Mouse (Mus musculus) adrenal gland, postnatal 10 days (tissue): ENCODE results near the gene Sp1. TPM values are rescaled to one million over a fixed set of nuclear protein-coding genes. Genes with fewer than 3 reads are reported as not detected.

ENCODE experiments used
- DNase-seq: peaks from one replicate; pipeline ENCODE4 v3.0.0; 2021; ENCODE audit warnings: mixed read lengths
- long read RNA-seq, 2 experiments: library from polyadenylated mRNA; stranded (forward); transcript quantifications; one replicate each; pipeline ENCODE4 v2.0.0; 2021
- total RNA-seq, 2 experiments: library from RNA; stranded (reverse); gene quantifications; 2 replicates each; pipeline ENCODE4 v1.2.3; 2021

The Sp1 gene
- total RNA-seq, result 10 to 100 TPM; 67.8 to 83.4 TPM
- long read RNA-seq, experiment 1, partial matches to known transcripts, result 7 of 14 reads
- long read RNA-seq, experiment 1, other reads (novel, unspliced or antisense), result 7 of 14 reads
- long read RNA-seq, experiment 2, full-length matches to known transcripts, result 2 of 7 reads
- long read RNA-seq, experiment 2, partial matches to known transcripts, result 1 of 7 reads
- long read RNA-seq, experiment 2, other reads (novel, unspliced or antisense), result 4 of 7 reads

- peak; percentile 98 for DNase-seq
Measured at GRCm38 (mm10) chr15:102405489-102406195, at the start of gene Sp1. Gene Sp1, plus strand, starts transcription at chr15:102406143.

DNA sequence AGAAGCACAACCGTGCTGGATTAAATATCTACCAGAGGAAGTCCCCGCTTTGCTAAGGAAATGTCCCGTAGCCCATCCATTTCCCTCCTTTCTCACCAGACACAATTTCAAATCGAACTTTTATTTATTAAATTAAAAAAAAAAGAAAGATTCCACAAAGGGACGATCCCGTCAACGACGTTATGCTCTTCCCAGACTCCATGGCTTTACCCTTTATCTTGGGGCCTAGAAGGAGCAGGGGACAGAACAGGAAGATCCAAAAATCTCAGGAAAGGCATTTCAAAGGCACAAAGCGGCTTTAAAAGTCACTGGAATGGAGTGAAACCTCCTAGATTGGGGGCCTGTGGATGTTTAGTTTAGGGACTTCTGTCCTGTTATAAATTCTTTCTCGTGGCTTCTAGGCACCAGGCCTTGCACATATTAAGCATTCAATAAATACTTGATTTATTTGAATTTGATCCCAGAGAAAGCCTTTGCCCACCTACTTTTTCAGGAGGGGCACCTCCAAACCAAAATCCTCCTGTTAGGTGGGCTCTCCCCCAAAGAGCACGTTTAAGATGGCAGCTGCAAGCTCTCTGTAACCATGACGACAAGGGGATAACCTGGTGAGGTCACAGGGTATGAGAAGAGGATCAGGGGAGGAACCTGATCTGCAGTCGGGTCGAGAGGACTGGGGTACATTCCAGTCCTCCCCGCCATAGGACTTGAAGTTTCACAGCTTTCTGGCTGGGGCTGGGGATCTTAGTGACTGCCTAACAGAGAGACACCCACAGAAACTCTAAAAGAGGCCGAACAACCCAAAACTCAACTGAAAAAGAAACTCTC, 49.2 kb upstream of the Sp1 start:
- DNase-seq, result no peak

DNA sequence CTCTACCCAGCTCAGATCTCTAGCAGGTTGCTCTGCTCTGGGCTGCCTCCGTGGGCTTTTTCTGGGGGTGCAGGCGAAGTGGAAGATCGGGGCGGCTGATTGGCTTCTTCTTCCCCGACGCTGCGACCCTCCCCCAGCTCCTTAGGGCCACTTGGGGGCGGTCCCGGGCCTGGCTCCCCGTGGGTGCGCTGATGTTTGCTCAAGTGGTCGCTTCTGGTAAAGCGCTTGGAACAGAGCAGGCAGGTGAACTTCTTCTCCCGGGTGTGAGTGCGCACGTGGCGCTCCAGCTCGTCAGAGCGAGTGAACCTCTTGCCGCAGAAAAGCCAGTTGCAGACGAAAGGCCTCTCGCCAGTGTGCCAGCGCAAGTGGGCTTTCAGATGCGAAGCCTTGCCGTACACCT, 47.8 kb upstream of the Sp1 start:
- DNase-seq, result no peak

- no peak for DNase-seq
Measured at GRCm38 (mm10) chr15:102358834-102359233, 47.1 kb upstream of the Sp1 start.

- DNase-seq, result no peak
Measured at GRCm38 (mm10) chr15:102362648-102363047, 43.3 kb upstream of the Sp1 start.

GRCm38 (mm10) chr15:102364678-102365077, 41.3 kb upstream of the Sp1 start:
- no peak for DNase-seq

DNA sequence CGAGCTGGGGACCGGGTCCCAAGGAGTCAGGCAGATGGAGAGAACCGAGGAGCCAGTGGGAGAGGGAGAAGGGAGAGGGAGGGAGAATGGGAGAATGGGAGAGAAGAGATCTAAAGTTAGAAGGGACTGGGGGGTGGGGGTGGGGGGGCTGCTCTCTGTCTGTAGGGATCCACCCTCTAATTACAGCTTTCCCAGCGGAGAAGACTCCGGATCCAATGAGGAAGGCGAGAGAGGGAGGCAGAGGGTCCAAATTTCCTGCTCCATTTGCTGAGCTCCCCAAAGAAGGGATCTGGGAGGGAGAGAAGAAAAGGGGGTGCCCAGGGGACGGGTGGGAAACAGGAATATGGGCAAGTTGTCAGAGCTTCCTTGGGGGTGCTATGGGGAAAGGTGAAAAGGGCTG, 39.7 kb upstream of the Sp1 start:
- no peak for DNase-seq

GRCm38 (mm10) chr15:102366733-102367344, 39.1 kb upstream of the Sp1 start, which contains the start of gene Sp7:
Gene Sp7, minus strand, starts transcription at chr15:102367182.
- DNase-seq, result no peak

- DNase-seq, result no peak
Measured at GRCm38 (mm10) chr15:102369972-102370371, 36.0 kb upstream of the Sp1 start.

- DNase-seq, result no peak
Measured at GRCm38 (mm10) chr15:102370727-102371126, 35.2 kb upstream of the Sp1 start.

DNA sequence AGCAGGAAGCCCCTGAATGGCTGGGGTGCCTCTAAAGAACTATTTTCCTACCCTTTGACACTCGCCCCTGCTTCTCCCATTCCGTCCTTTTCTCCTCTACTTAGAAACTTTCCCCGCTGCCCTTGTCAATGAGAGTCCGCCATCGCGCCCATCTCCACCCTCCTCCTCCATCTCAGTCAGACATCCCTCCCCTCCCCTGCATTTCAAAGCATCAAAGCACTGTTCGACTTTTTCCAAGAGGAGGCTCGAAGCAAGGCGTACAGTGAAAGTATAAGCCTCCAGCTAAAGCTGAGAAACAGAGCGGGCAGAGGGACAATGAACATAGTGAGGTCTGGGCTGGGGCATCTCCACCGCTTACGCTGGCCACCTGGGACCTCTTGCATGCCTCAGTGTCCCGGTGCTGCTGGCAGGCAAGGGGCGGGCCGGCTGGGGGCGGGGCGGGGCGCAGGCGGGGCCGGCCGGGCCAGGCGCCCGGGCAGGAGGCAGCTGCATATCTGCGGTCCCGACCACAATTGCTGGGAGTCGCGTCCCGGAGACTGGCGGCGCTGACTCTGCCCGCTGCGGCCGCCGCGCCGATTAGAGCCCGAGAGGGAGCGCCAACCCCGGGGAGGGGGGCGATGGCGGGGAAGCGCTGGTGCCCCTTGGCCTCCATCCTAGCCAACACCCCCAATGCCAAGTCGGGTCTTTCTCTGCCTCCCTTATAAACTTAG, 29.3 kb upstream of the Sp1 start:
- peak; percentile 77 for DNase-seq

DNA sequence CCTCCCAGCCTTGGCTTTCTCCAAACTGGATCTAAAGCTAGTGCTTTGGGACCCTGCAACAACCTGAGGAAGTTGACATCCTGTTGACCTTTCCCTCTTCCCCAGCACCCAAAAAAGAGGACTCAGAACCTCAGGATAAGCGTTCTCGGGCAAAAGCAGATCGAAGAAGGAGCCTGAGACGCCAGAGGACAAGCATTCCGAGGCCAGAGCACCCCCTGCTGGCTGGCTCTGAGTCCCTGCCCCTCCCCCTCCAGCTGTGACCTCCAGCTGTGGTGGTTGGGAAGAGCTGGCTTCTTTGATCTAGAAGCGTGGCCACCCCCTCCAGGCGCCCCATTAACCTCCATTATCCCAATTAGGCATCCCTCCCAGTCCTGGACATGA, 28.8 kb upstream of the Sp1 start:
- DNase-seq, result peak; percentile 95

DNA sequence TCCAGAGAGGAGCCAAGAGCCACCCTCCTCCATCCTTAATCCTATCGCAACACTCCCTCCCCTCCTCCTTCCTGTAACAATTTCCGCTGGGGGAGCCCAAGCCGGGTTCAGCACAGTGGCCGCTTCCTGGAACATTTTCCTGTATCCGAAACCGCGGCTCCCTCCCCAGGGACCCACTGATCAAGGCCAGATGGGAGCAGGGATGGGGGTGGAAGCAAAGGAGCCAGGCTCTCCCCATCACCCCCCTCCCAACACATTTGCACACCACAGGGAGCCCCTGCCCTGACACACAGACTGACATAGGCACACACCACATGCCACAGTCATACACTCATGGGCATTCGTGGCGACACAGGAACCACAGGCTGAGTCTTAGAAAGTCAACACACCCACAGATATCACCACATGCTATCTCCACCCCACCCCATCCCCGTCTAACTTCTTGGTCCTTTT, 28.1 kb upstream of the Sp1 start:
- DNase-seq, result peak; percentile 65

- DNase-seq, result peak; percentile 90
Measured at GRCm38 (mm10) chr15:102381575-102381974, 24.4 kb upstream of the Sp1 start.

GRCm38 (mm10) chr15:102383671-102384070, 22.3 kb upstream of the Sp1 start:
- no peak for DNase-seq

- no peak for DNase-seq
Measured at GRCm38 (mm10) chr15:102386640-102387039, 19.3 kb upstream of the Sp1 start.

DNA sequence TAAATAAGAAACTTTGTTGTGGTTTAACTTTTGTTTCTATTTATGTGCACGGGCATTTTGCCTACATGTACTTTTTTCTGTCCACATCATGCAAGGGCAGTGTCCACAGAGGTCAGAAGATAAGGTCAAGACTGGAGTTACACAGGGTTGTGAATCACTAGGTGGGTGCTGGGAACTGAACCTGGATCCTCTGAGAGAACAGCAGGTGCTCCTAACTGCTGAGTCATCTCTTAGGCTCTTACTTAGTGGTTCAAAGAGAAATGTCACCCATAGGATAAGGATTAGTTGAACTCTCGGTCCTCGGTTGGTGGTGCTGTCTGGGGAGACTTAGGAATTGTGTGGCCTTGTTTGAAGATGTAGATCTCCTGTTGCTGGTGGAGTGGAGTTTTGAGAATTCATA, 17.0 kb upstream of the Sp1 start:
- DNase-seq, result no peak

DNA sequence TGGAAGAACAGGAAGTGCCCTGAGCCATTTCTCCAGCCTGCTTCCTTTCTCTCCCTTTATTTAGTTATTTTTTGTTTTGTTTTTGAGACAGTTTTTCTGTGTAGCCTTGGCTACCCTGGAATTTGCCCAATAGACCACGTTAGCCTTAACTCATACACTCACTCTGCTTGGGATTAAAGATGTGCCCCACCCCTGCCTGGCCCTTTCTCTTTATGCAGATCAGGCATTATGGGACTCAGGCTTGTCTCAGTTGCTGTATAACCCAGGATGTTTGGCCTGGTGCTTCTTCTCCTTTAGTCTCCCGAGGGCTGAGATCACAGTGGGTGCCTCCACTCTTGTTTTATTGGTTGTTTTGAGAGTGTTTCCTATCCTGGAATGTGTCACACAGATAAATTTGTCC, 13.4 kb upstream of the Sp1 start:
- no peak for DNase-seq

- DNase-seq, result no peak
Measured at GRCm38 (mm10) chr15:102393584-102394014, 12.3 kb upstream of the Sp1 start.

GRCm38 (mm10) chr15:102395061-102395460, 10.9 kb upstream of the Sp1 start:
- DNase-seq, result no peak

- peak; percentile 68 for DNase-seq
Measured at GRCm38 (mm10) chr15:102398629-102399028, 7.3 kb upstream of the Sp1 start.
